Mouse (Mus musculus): Measurements from ENCODE around the gene Upk3bl.
A peak's percentile ranks its signal among the peaks of the same experiment; 100 is the strongest.
"Not testable (repeated sequence)": the region's sequence is repeated elsewhere in the genome, so short reads cannot be mapped to it uniquely, and the experiment has no call there.

The Upk3bl gene

DNA sequence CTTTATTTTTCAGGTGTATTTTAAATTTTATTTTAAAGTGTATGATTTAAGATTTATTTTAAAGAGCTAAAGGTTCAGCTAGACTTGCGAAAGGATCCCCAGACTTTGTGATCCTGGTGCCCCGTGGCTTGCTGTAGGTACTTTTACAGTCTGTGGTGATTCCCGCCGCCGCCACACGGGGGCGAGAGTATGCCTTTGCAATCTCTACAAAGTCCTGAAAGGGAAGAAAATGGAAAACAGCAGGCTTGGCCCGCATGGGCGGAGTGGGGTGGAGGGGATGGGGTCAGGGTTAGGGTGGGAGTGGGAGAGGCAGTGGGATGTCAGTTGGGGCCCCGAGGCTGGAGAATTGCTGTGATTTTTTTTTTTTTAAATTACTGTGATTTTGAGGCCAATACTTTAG is 8.3 kb upstream of the Upk3bl start:
- peak; percentile 47 for DNase-seq (ENCODE audit: low spot score)

DNA sequence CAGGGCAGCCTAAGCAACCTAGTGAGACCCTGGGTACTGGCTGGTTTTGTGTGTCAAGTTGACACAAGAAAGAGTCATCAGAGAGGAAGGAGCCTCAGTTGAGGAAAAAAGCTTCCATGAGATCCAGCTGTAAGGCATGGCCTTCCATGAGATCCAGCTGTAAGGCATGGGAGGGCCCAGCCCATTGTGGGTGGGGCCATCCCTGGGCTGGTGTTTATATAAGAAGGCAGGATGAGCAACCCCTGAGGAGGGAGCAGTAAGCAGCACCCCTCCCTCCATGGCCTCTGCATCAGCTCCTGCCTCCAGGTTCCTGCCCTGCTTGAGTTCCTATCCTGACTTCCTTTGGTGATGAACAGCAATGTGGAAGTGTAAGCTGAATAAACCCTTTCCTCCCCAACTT is 5.8 kb upstream of the Upk3bl start:
- DNase-seq (ENCODE audit: low spot score): not testable (repeated sequence)

DNA sequence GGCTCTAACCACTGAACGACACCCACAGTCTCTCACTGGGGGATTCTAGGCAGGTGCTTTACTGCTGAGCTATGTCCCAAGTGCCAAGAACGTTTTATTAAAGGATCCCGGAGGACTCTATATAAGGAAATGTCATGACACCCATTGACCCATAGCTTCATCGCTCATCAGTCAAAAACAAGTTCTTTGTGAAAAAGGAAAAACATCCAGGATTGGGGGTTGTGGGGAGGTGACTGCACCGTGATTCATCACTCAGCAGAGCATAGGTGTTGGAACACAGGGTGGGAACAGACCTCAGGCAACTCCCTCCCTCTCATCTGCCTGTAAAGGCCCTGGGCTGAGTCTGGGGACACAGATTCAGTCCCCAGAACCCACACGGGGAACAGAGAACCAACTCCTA is 4.4 kb upstream of the Upk3bl start:
- DNase-seq (ENCODE audit: low spot score): no peak

DNA sequence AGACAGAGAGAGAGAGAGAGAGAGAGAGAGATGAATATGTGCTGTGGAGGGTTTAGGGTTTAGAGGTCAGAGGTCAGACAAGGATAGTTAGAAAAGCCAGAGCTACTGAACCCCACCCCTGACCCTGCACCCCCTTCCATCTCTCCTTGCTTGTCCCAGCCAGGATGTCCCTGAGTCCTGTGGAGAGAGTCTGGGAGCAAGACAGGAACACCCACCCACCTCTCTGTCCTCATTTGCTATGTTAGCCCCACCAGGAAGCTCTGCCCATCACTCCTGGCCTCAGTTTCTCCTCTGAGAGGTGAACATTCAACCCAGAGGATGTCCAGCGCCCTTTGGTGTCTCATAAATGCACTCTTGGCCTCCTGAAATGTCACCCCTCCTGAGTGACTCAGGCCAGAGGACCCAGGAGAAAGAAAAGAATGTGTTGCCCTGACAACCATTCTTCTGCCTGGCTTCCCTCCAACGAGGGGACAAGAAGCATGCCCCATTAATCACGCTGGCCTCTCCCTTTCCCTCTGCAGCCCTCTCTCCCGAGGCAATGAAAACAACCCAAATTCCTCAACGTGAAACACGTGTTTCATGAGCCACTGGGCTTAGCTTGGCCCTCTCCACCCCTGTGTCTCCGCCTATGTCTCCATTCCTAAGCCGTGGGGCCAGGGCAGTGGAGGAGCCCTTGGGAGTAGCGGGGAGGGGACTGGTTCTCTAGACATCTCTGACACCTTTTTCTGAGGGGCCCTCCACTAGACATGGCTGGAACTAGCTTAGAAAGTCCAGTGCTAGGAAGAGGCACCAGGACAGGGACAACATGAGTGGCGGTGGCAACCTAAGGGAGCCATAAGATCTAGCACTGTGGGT is 2.8 kb upstream of the Upk3bl start:
- DNase-seq (ENCODE audit: low spot score): no peak

DNA sequence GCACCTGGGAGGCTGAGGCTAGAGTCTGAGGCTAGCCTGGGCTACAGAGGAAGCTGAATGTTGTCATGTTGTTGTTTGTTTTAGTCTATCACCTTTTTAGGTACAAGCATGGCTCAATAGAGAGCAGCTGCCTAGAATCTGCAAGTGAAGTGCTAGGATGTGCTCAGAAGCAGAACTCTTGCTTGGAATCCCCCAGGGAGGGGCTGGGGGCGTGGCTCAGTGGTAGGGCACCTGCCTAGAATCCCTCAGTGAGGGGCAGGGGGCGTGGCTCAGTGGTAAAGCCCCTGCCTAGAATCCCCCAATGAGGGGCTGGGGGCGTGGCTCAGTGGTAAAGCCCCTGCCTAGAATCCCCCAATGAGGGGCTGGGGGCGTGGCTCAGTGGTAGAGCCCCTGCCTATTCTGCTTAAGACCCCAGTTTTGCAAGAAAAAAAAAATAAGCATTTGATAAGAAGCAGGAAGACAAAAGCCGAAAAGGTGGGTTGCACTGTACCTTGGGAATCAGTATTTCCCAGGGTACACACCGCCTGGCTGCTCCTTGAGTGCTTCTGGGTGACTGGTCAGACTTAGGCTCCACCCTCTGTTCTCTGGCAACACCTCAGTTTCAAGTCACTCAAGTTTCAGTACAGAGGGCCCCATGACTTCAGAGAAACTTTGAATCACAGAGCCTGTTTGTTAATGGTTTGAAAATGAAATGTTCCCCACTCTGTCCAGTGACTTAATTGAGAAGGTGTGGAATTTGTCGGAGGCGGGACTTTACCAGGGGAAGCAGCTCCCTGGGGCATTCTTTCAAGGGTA is 1.2 kb upstream of the Upk3bl start:
- no peak for DNase-seq (ENCODE audit: low spot score)

DNA sequence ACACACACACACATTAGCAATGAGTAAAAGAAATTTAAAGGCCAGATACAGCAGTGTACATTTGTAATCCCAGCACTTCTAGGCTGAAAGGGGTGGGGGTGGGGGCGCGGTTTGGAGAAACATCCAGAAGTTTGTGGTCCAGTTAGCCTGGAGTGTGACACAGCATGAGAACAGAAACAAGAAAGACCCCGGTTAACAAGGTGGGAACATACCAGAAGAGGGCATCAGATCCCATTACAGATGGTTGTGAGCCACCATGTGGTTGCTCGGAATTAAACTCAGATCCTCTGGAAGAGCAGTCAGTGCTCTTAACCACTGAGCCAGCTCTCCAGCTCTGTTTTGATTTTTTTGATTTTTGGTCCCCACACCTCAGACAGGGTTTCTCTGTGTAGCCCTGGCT is 1.8 kb downstream of the Upk3bl start:
- no peak for DNase-seq (ENCODE audit: low spot score)

DNA sequence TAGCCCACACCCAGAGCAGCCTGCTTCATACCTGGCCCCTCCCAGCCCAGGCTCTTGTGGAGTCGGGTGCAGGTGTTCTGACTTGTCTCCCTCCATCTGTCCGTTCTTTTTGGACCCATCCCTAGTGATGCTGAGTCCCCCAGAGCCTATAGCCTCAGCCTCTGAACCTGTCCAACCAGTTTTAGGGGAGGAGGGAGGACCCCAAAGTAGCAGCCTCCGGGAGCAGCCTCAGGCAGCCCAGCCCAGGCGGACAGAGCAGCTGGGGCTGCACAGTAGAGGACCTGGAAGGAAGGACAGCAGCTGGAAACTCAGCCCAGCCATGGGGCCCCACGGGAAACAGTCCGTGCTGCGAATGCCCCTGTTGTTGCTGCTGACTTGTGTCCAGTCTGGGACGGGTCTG is 2.8 kb downstream of the Upk3bl start:
- DNase-seq (ENCODE audit: low spot score): no peak

DNA sequence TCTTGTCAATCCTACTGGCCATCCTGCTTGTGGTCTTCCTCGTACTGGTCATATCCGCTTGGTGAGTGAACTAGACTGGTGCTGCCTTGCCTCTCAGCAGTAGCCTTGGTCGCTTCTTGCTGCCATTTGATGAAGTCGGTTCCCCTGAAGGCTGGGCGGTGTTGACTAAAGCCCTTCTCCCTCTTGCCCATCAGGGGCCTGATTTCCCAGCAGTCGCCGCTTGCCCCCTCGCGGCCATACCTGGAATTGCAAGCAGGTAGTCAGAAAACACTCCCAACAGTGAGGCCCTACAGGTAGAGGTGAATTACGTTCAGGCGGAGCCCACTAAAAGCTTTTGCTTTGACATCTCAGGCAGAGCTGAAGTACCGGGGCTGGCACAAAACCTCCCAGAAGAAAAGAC is 7.3 kb downstream of the Upk3bl start:
- no peak for DNase-seq (ENCODE audit: low spot score)

DNA sequence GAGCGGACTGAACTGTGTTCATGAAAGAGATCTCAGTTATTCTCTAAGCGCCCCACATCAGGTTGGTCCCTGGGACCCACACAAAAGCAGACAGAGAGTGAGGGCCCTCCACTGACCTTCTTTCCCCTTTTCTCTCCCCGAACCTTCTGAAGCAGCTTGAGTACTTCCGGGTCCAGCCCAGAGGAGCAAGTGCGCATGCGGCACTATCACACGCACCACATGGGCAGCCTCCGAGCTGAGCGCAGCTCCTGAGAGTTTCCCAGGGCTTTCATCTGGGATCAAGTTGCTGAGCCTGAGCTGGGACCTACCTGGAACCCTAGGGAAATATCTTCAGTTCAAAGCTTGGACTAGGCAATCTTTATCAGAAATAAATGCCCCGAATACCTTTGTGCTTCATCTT is 9.6 kb downstream of the Upk3bl start:
- DNase-seq (ENCODE audit: low spot score): no peak

DNA sequence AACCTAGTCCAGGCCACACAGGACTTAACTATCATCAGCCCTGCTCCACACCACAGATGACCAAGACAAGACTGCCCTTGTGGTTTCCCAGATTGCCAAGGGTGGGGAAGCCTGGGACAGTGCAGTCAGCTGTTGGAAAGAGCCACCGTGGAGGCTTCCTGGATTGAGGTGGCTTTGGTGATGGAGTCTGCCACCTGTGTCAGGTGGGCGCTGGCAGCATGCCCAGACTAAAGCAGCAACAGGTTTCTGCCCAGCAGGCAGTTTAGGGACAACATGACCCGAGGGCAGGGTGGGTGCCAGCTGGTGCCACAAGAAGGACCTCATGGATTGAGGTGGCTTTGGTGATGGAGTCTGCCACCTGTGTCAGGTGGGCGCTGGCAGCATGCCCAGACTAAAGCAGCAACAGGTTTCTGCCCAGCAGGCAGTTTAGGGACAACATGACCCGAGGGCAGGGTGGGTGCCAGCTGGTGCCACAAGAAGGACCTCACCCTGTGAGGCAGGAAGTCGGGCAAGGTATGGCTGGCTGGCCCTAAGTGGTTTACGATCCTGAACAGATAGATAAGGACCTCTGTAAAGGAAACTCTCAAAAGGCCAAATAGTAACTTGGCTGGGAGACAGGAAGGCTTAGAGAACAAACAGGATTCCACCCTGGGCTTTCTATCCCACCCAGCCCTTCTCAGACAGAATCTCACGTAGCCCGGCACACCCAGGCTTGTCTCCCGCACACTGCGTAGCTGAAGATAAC is 12.3 kb downstream of the Upk3bl start:
- DNase-seq (ENCODE audit: low spot score): not testable (repeated sequence)

DNA sequence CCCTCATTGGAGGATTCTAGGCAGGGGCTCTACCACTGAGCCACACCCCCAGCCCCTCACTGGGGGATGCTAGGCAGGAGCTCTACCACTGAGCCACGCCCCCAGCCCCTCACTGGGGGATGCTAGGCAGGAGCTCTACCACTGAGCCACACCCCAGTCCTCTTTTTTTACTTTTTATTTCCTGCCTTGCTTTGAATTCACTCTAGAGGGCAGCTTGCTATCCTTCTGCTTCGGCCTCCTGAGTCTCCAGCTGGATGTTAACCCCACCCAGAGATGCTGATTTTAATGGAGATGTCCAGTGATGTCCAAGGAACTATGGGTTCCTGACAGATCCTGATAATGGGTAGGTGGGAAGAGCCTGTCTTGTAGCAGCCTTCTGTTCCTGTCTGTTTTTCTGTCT is 15.1 kb downstream of the Upk3bl start:
- DNase-seq (ENCODE audit: low spot score): no peak

DNA sequence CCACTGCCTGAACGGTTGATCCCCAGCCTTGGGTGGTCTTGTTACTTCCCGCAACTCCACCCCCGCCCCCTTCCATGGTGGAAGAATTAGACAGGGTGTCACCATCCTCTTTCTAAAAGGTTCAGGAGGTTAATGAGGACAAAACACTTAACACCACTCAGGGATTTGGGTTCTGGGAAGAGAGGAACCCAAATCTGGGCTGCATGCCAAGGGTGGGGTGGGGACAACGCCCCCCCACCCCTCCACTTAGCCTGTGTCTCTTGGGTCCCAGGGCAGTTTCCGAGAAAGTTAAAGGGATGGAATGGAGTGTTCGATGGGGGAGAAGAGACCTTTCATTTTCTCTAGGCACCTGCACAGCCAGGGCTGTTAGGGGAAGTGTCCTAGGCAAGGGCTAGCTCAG is 18.8 kb downstream of the Upk3bl start:
- DNase-seq (ENCODE audit: low spot score): no peak

DNA sequence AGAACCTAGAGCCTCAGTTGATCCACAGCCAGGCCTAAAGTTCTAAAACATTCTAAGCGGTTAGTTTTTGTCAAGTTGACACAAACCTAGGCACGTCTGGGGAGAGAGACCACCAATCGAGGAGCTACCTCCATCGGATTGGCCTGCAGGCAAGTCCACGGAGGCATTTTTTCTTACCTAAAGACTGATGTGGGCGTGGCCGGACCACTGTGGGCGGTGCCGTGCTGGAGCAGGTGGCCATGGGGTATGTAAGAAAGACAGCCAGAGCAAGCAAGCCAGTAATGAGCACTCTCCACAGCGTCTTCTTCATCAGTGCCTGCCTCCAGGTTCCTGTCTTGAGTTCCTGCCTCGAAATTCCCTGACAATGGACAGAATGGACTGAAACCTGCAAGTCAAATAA is 19.2 kb downstream of the Upk3bl start:
- no peak for DNase-seq (ENCODE audit: low spot score)

DNA sequence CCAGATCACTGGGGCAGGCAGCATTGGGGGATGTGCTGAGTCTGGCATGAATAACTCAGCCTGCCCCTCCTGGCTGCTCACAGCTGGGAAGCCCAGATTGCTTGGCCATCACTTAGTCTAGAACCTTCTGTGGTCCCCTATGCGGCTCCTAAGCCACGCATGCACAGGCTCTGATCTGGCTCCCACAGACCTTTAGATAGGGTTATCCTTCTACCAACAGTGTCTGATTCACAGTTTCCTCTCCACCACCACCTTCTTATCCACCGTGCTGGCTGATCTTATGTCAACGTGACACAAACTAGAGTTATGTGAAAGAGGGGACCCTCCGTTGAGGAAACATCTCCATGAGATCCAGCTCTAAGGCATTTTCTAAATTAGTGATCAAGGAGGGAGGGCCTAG is 20.8 kb downstream of the Upk3bl start:
- DNase-seq (ENCODE audit: low spot score): no peak

DNA sequence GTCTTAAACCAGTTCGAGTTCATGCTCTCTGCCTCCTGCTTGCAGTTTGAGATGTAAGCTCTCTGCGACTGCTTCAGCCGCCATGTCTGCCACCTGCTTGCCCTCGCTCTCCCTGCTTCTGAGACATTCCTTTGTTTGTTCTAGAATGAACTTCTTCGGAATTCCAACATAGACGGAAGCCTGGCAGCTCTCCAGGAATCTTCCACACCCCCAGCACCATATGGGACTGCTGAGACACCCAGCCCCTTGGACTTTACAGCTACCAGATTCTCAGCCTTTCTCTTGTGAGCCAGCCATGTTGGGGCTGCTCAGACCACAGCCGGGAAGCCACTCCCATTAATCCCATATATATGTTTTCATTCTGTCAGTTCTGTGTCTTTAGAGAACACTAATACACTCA is 22.0 kb downstream of the Upk3bl start:
- DNase-seq (ENCODE audit: low spot score): no peak

DNA sequence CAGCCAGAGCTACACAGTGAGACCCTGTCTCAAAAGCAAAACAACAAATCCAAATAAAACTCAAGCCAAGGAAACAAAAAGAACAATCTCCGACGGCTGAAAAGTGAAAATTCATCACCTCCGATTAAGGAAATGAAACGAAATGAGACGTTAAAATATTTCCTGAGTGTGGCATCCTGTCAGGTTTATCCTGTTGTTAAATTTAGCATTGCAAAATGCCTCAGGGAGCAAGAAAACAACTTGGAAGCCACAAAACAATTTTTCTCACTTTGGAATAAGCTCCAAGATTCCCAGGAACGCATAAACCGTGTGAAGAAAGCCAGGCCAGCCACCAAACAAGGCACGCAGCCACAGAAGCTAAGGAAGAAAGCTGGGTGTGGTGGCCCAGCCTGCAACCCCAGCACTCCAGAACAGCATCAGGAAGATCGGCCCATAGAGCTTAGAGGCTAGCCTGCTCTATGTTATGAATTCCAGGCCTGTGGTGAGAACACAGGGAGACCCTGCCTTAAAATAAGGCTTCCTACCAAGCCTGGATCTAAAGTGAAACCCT is 22.8 kb downstream of the Upk3bl start:
- no peak for DNase-seq (ENCODE audit: low spot score)

DNA sequence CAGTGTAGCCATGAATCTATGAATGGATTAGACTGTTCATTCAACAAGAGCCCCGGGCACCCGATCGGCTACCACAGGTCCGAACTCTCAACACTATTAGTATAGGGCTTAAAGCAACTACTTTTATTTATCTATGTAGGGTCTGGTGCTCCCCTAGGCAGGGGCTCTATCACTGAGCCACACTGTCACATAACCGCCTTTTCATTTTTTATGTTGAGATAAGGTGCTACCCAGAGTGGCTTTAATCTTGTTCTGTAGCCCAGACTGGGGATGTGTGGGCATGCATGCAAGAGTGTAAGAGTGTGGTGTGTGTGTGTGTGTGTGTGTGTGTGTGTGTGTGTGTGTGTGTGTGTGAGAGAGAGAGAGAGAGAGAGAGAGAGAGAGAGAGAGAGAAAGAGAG is 23.8 kb downstream of the Upk3bl start:
- no peak for DNase-seq (ENCODE audit: low spot score)

DNA sequence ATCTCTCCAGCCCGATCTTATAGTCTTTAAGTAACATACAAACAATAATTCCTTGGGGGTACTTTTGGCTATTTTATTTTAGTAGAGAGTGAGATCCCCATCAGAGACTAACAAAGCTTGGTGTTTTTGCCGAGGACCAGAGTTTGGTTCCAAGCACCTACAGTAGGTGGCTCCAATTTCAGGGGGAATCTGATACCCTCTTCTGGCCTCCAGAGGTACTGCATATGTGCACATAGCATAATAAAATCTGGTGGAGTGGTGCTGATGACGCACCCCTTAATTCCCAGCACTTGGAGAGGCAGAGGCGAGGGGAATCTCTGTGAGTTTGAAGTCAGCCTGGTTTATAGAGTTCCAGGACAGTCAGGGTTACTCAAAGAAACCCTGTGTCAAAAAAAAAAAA is 28.1 kb downstream of the Upk3bl start:
- no peak for DNase-seq (ENCODE audit: low spot score)

DNA sequence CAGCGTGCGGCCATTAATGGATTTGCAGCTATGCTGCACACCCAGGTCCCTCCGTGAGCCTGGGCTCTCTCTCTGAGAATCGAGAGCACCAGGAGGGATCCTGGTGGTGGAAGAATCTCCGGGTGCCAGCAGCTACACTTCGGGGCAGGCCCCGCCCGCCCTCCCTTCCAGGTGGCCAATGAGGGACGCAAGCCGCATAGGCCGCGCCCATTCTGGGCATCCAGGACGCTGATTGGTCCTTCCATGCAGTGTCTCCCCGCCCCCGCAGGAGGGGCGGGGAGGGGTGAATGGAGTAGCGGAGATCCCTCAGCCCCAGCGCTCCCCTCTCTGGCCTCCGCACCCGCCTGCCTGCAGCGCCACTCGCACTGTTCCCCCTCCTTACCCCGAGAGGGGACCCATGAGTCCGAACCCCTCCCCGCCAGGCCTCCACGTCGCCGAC is 29.4 kb downstream of the Upk3bl start, which contains the start of gene Rasa4:
TSS of gene Rasa4 (plus strand) at position 248 of the 439 bp plus-strand sequence.
- DNase-seq (ENCODE audit: low spot score): peak; percentile 90

DNA sequence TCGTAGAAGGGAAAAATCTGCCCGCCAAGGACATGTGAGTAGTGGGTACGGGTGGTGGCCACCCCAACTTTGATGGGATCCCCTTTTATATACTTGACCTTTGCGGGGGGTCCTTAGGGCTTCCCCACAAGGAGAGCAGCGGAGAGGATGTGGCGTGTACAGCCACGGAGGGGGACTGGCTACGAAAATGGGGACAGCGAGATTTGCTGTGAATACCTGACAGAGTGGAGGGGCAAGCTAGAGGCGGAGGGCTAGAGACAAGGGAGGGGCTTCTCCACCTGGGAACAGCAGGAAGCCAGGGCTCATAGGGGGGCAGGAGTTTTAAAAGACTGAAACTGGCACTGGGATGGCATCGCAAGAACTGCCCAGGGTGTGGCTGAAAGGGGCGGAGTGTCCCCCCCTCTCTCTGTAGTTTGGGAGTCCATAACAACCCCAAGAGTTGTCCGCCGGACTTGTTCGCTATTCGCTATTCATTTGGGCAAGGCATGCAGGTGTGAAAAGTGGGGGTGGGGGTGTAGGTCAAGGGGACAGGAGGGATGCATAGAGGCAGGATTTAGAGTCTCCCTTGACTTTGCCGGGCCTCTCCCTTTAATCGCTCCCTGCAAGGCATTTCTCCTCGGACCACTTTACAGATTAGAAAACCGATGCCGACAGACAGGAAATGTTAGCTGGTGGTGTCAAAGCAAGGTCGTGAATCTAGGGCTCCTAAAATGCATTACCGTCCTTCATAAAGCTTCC is 30.0 kb downstream of the Upk3bl start:
- DNase-seq (ENCODE audit: low spot score): no peak

DNA sequence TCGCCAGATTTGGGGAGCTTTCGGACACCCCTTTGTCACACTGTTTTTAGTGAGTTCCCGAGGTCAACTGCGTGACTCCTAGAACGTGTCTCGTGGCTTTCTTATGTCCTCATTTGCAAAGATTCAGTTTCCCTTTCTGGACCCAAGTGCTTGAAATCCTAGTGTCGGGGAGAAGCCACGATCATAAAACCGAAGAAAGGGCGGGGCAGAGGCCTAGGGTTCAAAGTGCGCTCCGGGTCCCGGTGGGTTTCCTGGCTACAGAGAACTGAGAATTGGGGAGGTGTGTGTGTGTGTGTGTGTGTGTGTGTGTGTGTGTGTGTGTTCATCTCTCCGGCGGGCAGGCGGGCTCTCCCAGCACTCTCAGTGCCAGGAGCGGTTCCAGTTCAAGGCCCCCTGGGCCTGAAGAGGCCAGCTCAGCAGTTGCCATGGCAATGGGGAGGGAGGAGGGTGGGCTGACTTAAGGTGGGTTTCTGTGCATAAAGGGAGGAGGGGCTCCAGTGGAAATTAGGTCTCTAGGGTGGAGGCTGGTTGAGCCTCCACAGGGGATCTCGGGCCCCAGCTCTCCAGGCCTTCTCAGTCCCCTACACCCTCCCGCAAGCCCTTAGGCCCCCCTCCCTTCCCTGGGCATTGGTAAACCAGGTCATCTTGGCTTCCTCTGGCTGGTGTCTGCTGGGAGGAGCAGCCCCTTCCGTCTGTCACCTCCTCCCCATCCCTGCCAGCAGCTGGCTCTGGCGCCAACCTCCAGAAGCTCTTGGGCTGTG is 30.8 kb downstream of the Upk3bl start:
- no peak for DNase-seq (ENCODE audit: low spot score)

Measured in left cerebral cortex, adult 11 months (tissue).